Mouse (Mus musculus) lung, adult 2 months (tissue): ENCODE results near the gene Pax3. TPM values are rescaled to one million over a fixed set of nuclear protein-coding genes. Genes with fewer than 3 reads are reported as not detected.

Experiments used
- DNase-seq: peaks from one replicate; pipeline ENCODE4 v3.0.0; 2022
- H3K4me1 ChIP-seq: fragments of 200-500 bp; 2 replicates; pipeline ENCODE4 v1.6.1; 2011; ENCODE audit warnings: low read length; ENCODE audit not compliant: control insufficient read depth, insufficient read depth
- H3K4me3 ChIP-seq: fragments of 200-500 bp; replicated peaks from 2 replicates; pipeline ENCODE3; 2011; ENCODE audit warnings: low read depth, mild to moderate bottlenecking, control low read depth, low read length; ENCODE audit errors: extremely low read depth
- CTCF ChIP-seq: fragments of 200-500 bp; IDR thresholded peaks from 2 replicates; pipeline ENCODE4 v1.5.1; 2011; ENCODE audit warnings: mild to moderate bottlenecking, low read length, control low read depth; ENCODE audit not compliant: insufficient read depth
- POLR2A ChIP-seq: fragments of 200-500 bp; IDR thresholded peaks from 2 replicates; pipeline ENCODE4 v1.6.1; 2011; ENCODE audit warnings: low read depth, mild to moderate bottlenecking, control low read depth, low read length, borderline replicate concordance; ENCODE audit errors: extremely low read depth
- WGBS: fragments of 180-500 bp; shearing (Covaris S2); methylation state at CpG from one replicate; pipeline ENCODE4 v1.1.7; 2018; 5-methylcytosine and 5-hydroxymethylcytosine counted together
- polyA plus RNA-seq: library from polyadenylated mRNA; depleted of rRNA; stranded (reverse); fragments of >200 nt; gene quantifications from 2 replicates; pipeline ENCODE4 v1.2.3, GENCODE M21; 2012

Gene Pax3
- polyA plus RNA-seq, 1 experiment: not detected

- TF ChIP-seq POLR2A (no peak), CTCF (no peak)
- H3K4me3 ChIP-seq: no peak overlapping the region
- WGBS: 77% methylated on average over 4 of the region's 4 CpGs
- H3K4me1 ChIP-seq: no peaks in the 10 kb centered on the region
- no peak for DNase-seq
These were observed 41.1 kb downstream of the Pax3 start for GRCm38 (mm10) chr1:78155796-78156195.

- no peaks in the 10 kb centered on the region for H3K4me1 ChIP-seq
- TF ChIP-seq POLR2A (no peak), CTCF (no peak)
- 51% methylated on average over 2 of the region's 2 CpGs for WGBS
- DNase-seq: no peak
- no peak overlapping the region for H3K4me3 ChIP-seq
These were observed 48.8 kb downstream of the Pax3 start for GRCm38 (mm10) chr1:78148011-78148623.

- Histone ChIP-seq H3K4me1 (no peaks in the 10 kb centered on the region; the same call in 1 of the 2 replicates), H3K4me3 (no peak overlapping the region)
- no peak for DNase-seq
- TF ChIP-seq POLR2A (no peak), CTCF (no peak)
- 45% methylated on average over 6 of the region's 6 CpGs for WGBS
These were observed 53.5 kb downstream of the Pax3 start for GRCm38 (mm10) chr1:78143403-78143802.

GRCm38 (mm10) chr1:78142912-78143311 is 54.0 kb downstream of the Pax3 start:
- TF ChIP-seq POLR2A (no peak), CTCF (no peak)

GRCm38 (mm10) chr1:78141741-78142501 is 55.0 kb downstream of the Pax3 start:
- TF ChIP-seq POLR2A (no peak), CTCF (no peak)
- 27% methylated on average over 9 of the region's 9 CpGs for WGBS
- no peak overlapping the region for H3K4me3 ChIP-seq
- no peak for DNase-seq
- no peaks in the 10 kb centered on the region; the same call in 1 of the 2 replicates for H3K4me1 ChIP-seq

More at GRCm38 (mm10) chr1:78142912-78143311, 54.0 kb downstream of the Pax3 start:
- DNase-seq: no peak
- 68% methylated on average over 6 of the region's 6 CpGs for WGBS
- H3K4me1 ChIP-seq: no peaks in the 10 kb centered on the region; the same call in 1 of the 2 replicates
- no peak overlapping the region for H3K4me3 ChIP-seq

- Histone ChIP-seq H3K4me3 (no peak overlapping the region), H3K4me1 (no peaks in the 10 kb centered on the region; the same call in 1 of the 2 replicates)
- TF ChIP-seq POLR2A (no peak), CTCF (no peak)
- no peak for DNase-seq
- 11% methylated on average over 7 of the region's 7 CpGs for WGBS
These were observed 55.6 kb downstream of the Pax3 start for GRCm38 (mm10) chr1:78141314-78141713.

GRCm38 (mm10) chr1:78140505-78141303 is 56.2 kb downstream of the Pax3 start:
- Histone ChIP-seq H3K4me3 (no peak overlapping the region), H3K4me1 (no peaks in the 10 kb centered on the region; the same call in 1 of the 2 replicates)
- peak; percentile 6 for DNase-seq
- WGBS: 4% methylated on average over 14 of the region's 14 CpGs
- TF ChIP-seq POLR2A: no peak
- no peak for TF ChIP-seq CTCF

GRCm38 (mm10) chr1:78139287-78139686 is 57.6 kb downstream of the Pax3 start:
- DNase-seq: no peak
- H3K4me3 ChIP-seq: no peak overlapping the region
- 5% methylated on average over 11 of the region's 11 CpGs for WGBS
- TF ChIP-seq POLR2A (no peak), CTCF (no peak)
- no peaks in the 10 kb centered on the region; the same call in 1 of the 2 replicates for H3K4me1 ChIP-seq

GRCm38 (mm10) chr1:78129267-78129666 is 67.7 kb downstream of the Pax3 start:
- no peak overlapping the region for H3K4me3 ChIP-seq
- H3K4me1 ChIP-seq: no peaks in the 10 kb centered on the region
- TF ChIP-seq CTCF: no peak
- WGBS: 53% methylated on average over 5 of the region's 5 CpGs
- no peak for DNase-seq
